Mouse (Mus musculus) common myeloid progenitor, adult 5-6 weeks (primary cell): ENCODE data around the gene Vim. TPM values are rescaled to one million over a fixed set of nuclear protein-coding genes. Genes with fewer than 3 reads are reported as not detected.

Experiments
- ATAC-seq: replicated peaks from 2 replicates; pipeline ENCODE4 v1.8.0; 2016; ENCODE audit warnings: low read depth, mild to moderate bottlenecking, moderate TSS enrichment, inconsistent platforms; ENCODE audit not compliant: poor library complexity, severe bottlenecking
- total RNA-seq: library from RNA; stranded (forward); fragments of 200-1000, 187-1606 nt; gene quantifications from 2 replicates; pipeline ENCODE4 v1.2.3, GENCODE M21; 2017

The Vim gene
- total RNA-seq, 1 experiment from 2014 or later = 896 TPM

DNA sequence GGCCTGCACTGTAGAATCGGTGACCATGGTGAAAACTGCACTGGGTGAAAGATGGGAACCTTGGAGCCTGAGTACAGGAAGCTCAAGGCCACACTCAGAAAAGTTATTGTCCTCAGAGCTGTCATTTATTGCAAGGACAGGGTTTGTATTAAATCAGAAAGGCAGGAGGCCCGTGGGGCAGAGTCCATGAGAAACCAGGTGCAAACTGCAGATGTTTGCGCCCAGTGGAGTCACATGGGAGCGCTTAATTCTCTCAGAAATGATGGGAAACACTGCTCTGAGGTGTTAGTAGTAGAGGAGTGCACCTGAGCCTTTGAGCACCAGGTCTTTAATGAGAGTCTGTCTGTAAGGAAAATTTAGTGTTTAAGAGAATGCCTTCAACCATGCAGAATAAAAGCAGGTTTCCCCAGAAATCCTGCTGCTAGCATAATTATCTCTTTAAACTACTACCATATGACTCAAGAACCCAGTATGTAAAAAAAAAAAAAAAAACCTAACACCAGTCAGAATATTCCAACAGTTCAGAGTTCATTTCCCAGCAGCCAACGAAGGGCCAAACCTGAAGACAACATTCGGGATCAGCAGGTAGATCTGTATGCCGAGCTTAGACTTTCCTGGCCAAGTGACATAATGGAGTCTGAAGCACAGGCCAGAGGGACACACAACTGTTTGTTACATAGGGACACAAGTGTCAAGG lies 56.6 kb downstream of the Vim start:
- ATAC-seq = no peak

Other genes with a start within 250 kb of the Vim start
- 0.09 TPM in 1 of 2 replicates, not detected in the other for gene Cubn, start 82.1 kb upstream of the Vim start, total RNA-seq
- gene Trdmt1, start 29.3 kb upstream of the Vim start, total RNA-seq = 11.3 and 12.4 TPM in 2 replicates
- gene St8sia6, start 220.1 kb downstream of the Vim start, total RNA-seq = 11.3 and 13.1 TPM in 2 replicates